Mouse (Mus musculus): ENCODE measurements around the gene Gad2.

Gene Gad2

DNA sequence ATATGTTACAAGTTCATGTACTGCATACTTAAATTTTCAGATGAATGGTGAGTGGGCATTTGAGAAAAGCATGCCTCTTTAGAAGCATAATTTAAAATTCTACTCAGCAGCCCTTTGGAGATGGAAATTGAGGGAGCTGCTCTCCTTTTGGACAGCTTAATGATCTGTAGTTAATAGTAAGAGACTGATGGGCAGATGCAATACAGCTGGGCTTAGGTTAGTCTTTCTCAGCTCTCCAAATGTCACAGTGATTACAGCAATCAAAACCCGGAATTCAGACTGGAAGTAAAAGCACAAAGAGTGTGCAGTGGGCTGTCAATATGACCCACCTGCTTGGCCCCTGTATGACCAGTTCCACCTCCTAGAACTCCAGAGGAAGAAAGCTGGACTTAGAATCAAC lies 24.1 kb downstream of the Gad2 start:
- DNase-seq (ENCODE audit: low read depth, low spot score) = no peak

DNA sequence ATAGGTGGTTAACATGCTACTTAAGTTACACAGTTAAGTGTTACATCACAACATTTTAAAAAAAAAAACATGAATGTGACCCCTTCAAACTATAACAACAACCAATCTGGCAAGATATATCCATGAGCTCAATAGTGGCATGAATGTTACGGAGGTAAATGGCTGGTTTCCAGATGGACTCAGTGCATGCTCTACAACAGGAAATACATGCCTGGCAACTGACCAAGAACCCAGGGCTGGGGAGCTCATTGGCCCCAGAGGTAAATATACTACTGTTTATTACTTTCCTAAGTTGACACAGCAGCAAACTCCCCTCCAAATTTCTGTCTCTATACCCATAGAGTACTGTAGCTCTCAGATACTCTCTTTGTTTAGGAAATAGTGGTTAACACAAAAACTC lies 26.4 kb downstream of the Gad2 start:
- DNase-seq (ENCODE audit: low read depth, low spot score) = no peak

DNA sequence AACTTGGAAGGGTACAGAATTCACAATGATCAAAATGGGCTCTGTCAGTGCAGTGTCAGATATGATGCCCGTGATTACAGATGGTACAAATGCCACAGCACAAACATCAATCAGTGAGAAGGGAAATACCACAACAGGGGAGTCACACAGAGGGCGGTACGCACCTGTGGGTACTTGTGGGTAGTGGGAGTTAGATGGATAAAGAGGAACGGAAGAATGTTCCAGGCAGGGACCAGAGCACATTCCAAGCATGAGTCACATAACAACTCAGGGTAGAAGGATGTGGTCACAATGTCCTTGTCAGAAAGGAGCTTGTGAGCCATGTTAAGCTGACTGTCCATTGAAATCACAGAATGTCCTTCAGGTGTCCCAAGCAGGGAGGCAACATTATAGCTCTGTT lies 29.8 kb downstream of the Gad2 start:
- no peak for DNase-seq (ENCODE audit: low read depth, low spot score)

DNA sequence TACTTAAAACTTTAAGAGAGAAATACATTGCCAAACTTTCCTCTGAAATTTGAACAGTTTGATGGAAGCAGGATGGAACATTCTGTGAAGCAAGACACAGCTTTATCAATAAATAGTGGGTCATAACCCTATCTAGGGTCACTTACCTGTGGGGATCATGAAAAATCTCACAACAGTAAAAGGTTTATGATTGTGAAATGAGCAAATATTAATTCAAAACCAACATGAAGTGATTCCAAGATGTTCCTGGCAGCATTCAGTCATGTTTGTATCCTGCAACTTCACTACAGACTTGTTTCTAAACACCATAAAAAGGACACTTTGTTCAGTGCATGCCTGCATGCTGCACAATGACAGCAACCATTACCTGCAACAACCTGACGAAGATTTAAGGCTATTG lies 41.7 kb downstream of the Gad2 start:
- DNase-seq (ENCODE audit: low read depth, low spot score) = no peak

DNA sequence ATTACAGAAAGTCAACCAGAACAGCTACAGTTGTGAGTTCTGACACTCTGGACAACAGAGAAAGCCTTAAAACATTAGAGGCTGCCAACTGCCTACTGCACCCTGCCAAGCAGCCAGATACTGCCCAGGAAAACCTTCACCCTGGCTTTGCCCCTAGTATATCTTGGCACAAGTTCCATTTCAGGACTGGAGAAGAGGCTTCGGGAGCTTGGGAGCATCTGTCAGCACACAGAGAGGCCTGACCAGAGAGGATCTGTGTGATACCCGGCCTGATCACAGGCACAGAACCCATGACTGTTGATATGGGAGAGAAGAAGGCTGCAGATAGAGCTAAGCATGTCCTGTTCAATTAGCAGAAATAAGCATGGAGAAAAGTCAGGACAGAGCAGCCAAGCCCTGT lies 48.4 kb downstream of the Gad2 start:
- DNase-seq (ENCODE audit: low read depth, low spot score) = no peak

DNA sequence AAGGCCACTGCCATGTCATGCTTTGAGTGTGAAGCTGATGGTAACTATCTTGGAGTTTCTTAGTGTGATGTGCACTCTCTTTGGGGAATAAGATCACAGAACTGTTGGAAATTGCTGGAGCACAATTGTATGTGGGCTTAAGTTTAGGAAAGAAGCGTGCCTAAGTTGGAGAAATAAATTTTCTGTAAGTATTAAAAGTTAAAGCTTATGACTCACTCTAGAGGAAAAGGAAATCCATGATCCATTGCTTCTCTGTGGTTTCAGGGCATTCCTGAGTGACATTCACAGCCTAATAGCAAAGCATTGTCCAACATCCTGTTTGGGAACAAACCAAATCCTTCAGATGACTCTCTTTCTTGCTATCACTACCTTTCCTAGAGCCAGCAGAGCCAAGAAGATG lies 49.3 kb downstream of the Gad2 start:
- no peak for DNase-seq (ENCODE audit: low read depth, low spot score)

DNA sequence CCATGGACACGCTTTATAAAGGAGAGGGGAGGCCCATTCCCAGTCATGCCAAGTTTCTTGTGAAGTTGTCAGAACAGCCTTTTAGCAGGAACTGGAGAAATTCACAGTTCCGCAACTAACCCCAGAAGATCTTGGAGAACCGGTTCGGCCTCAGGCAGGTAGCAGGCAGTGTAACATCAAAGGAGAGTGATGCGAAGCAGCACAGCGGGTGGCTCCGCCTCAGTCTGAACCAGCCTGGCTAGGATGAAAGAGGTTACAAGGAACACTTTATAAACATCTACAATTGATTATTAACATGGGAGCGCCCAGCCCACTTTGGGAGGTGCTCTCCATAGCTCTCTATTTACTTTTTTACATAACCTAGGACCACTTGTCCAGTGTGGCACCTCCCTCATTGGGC lies 55.1 kb downstream of the Gad2 start:
- no peak for DNase-seq (ENCODE audit: low read depth, low spot score)

DNA sequence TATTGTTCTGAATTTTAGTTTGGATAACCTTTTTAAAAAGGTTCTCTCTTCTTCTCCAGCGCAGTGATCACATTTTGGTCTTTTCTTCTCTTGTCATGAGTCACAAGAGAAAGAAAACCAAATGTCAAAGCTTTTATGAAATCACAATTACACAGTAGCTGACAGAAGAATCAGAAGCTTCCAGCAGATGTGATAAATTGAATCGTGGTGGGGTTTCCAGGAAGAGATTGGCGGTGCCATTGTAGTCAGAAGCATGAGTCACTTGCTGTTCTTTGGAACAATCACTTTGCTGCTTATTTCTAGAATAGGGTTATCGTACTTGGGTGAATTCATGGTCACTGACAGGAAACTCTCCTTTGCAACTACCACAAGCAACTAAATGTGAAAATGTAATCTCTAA lies 57.9 kb downstream of the Gad2 start:
- no peak for DNase-seq (ENCODE audit: low read depth, low spot score)

DNA sequence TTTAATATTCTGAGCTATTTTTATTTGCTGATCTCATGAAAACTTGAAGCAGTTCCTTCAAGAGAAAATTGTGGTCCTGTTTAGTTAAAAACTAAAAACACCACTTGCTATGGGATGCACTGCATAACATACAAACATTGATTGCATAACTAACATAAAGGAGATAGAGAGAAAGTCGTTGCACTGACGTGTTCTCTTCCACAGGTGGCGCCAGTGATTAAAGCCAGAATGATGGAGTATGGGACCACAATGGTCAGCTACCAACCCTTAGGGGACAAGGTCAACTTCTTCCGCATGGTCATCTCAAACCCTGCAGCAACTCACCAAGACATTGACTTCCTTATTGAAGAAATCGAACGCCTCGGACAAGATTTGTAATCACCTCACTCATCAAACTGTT lies 68.0 kb downstream of the Gad2 start:
- no peak for DNase-seq (ENCODE audit: low read depth, low spot score)

DNA sequence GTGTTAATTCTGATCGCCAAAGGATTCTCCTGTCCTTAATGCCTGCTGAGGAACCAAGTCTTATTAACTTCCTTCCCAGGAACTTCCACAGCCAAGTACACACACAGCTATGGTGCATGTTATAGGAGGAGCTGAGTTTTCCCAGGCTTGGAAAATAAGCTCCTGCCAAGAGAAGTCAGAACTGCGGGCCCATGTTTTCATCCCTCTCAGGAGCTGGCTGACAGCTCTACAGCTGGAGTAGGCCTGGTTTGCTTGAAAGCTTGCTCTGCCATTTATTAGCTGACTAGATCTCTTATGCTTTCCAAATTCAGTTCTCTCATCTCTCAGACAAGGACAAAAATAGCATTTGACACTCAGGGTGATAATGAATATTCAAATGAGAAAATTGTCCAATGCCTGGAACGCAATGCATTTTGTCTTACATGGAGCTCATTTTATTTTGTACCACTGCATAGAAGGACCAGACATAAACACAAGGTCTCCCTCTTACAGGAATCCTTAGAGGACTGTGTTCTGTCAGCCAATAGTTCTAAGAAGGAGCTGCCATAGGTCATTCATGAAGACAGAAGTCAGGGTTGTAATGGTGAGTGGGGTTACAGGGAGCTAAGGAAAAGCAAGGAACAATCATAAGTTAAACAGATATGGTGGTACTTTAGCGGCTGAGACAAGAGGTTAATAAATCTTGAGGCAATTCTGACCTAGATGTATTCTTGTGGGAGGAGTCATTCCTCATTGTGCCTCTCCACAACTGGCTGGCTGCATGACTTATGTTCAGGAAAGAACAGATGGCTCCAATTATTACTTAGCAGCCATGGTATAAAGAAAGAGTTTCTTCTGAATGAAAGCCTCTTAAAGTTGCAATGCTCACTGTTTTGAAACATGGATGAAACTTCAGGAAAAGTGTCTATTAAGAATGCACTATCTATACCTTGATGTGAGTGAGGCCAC lies 83.0 kb downstream of the Gad2 start:
- DNase-seq (ENCODE audit: low read depth, low spot score) = peak; percentile 26

DNA sequence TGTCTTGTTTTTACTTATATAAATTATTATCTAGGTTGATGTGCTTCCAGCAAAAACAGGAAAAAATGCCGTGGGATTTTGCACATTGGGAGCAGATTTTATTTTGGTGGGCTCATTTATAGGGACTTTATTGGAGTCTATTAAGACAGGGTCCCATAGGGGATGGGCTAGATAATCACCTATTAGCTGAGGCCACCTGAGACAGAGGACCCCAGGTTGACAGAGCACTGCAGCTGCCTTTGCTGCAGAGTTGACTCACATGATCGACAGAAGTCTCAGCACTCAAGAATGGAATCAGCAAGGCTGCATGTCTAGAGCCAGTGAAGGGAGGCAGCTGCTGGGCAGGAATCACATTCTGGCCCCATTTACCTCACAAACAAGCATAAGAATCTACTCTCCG lies 84.2 kb downstream of the Gad2 start:
- no peak for DNase-seq (ENCODE audit: low read depth, low spot score)

DNA sequence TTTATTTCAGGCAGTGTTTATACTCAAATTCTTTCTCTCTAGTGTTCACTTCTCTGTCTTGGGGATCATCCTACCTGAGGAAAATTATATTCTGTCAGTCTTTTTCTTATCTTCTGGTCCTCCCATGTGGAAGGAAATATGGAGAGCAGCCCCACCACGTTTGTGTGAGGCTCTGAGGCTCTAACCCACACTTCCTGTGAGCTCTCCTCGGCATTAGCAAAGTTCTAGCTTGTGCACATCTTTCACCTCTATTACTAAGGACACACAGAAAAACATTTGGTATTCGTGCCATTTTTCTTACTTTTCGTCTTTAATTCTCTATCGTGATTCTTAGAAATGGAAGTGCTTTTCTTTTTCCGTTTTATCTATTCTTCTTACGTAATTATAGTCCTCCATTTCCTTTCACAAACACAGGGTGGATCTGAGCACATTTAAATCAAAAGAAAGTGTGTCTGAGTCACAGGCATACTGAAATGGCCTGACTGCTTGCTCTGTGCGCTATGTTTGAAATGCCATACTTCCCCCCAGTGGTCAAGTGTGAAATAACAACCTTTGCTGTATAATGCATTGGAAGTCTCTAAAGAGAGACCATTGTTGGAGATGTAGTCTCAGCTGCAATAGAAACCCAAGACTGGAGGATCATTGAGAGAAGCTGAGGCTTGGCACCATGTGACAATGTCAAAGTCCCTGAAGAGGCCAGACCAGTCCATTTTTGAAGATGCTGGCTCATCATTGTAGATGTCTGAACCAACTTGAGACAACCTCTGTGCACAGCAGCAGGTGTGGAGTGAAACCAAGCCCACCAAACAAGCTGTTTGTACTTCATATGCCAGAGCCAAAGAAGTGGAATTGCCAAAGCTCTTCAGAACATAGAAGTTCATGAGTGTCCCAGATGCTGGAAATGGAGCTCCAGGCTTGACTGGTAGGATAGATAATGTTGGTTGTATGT lies 99.8 kb downstream of the Gad2 start:
- DNase-seq (ENCODE audit: low read depth, low spot score) = peak; percentile 60

DNA sequence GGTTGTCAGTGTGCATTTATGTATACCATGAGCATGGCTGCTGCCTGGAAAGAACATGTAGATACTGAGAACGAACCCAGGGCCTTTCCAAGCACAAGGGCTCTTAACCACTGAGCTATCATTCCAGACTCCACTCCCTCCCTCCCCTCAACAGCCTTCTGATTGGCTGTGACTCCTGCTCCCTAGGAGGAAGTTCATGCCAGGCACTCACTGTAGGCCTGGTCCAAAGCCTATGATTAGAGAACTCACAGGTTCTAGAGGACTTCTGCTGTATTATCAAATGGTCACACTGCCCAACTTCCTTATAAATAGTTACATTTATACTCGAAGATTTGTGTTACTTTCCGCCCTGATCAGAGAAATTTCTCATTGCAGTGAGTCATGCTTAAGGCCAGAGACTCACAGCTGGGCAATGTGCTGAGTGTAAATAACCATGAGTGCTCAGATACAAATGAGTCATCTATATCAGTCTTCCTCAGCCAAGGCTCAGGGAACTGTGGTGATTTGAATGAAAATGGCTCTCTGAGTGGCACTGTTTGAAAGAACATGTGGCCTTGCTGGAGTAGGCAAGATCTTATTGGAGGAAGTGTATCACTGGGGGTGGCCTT lies 102.0 kb downstream of the Gad2 start:
- DNase-seq (ENCODE audit: low read depth, low spot score) = no peak

DNA sequence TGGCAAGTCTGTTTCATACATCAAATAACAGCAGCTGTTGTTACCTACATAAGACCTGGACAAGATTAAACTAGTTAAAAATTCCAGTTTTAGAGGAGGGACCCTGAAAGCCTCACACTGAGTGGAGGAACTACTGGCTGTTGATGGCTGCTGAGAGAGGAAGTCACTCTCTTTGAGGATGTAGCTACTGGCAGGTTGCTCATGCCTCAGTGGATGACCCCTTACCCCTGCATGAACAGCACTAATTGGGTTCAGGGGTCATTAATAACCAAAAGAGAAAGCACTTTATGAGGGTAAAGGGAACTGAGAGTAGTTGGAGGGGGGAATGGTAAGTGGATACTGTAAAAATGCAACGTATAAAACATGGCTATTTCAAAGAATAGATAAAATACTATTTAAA lies 105.1 kb downstream of the Gad2 start:
- DNase-seq (ENCODE audit: low read depth, low spot score) = no peak

DNA sequence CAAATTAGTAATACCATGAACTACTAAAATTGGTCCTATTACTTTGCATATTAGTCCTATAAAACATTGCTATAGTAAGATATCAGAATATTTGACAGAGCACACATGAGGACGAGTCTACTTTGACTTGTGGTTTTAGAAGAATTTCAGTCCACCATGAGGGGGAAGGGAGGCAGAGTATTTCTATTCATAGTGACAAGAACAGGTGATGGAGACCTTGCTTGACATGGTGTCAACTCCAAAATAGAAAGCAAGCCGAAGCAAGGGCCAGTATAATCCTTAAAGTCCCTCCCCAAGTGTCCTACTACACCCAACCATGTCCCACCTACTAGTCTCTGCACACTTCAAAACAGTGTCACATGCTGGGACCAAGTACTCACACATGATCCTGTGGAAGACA lies 114.1 kb downstream of the Gad2 start:
- no peak for DNase-seq (ENCODE audit: low read depth, low spot score)

DNA sequence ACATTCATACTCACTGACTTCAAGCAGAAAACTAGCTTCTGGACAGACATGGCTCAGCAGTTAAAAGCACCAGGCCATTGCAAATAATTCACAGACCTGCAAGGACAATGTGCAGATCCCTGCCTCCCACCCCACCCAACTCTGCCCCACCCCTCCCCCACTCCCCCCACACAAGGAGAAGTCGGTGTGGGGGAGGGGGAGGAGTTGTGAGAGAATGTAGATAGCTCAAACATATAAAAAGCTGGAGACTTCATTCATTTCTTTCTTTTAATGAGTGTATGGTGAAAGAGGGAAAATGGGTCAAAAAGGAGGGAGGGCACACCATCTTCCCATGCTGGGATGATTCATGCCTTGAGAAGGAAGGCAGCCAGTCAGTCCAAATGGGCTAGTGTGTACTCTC lies 117.4 kb downstream of the Gad2 start:
- DNase-seq (ENCODE audit: low read depth, low spot score) = no peak

DNA sequence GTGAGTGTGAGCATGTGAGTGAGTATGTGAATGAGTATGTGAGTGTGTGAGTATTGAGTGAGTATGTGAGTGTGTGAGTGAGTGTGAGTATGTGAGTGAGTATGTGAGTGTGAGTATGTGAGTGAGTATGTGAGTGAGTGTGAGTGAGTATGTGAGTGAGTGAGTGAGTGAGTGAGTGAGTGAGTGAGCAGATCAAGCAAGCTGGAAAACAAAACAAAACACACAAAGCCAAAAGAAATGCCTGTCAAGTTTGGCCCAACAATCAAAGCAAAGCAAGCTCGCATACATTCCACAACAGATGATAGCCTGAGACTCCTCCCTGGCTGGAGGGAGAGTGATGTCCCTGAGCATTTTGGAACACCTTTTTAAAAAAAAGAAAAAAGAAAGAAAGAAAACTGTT lies 118.4 kb downstream of the Gad2 start:
- no peak for DNase-seq (ENCODE audit: low read depth, low spot score)

DNA sequence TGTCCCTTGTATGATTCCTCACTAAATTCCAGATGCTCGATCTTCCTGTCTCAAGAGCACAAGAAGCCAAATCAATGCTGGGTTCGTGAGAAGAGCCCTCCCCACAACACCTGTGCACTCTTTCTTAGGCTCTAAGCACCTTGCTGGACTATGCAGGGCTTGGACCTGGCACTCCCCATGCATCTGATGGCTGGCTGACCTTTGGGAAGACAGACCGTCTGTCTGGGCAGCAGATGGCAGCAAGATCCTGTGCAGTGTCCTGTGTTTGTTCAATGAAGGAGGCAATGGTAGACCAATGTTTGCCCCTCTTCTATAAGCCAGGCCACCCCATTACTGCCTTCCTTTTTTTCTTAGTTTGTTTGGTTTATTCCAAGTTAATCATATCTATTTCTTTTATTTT lies 119.2 kb downstream of the Gad2 start:
- no peak for DNase-seq (ENCODE audit: low read depth, low spot score)
